Mouse (Mus musculus) liver, adult 2 months (tissue): ENCODE results near the gene Sh2d4b.

ENCODE experiments used
- CTCF ChIP-seq: fragments of 200-500 bp; IDR thresholded peaks from 2 replicates; pipeline ENCODE4 v1.5.1; 2011; ENCODE audit warnings: low read depth, low read length, control low read depth
- POLR2A ChIP-seq: fragments of 200-500 bp; IDR thresholded peaks from 2 replicates; pipeline ENCODE4 v1.6.1; 2011; ENCODE audit warnings: low read length, control low read depth; ENCODE audit not compliant: insufficient read depth; ENCODE audit errors: extremely low read depth

- no peak for TF ChIP-seq CTCF
- no peak for TF ChIP-seq POLR2A
Measured at GRCm38 (mm10) chr14:40863022-40863421, 30.0 kb downstream of the Sh2d4b start.
